Mouse (Mus musculus) heart, postnatal 0 days (tissue): ENCODE results near the gene Gm11444. TPM values are rescaled to one million over a fixed set of nuclear protein-coding genes. Genes with fewer than 3 reads are reported as not detected.

Experiments used
- ATAC-seq: fragments of 200-750 bp; cut with Nextera tagmentation; 2 replicates; pipeline ENCODE4 v1.8.0; 2017; ENCODE audit warnings: low read depth, moderate number of reproducible peaks, moderate library complexity; ENCODE audit not compliant: insufficient read depth
- DNase-seq: peaks from one replicate; pipeline ENCODE4 v3.0.0-alpha.2; 2016; ENCODE audit warnings: low spot score
- H3K27ac ChIP-seq: fragments of 300-500 bp; sonication (generic); 2 replicates; pipeline ENCODE4 v1.5.1; 2014; ENCODE audit warnings: low read depth, mild to moderate bottlenecking
- H3K27me3 ChIP-seq: fragments of 300-500 bp; sonication (generic); 2 replicates; pipeline ENCODE4 v1.6.1; 2014; ENCODE audit warnings: low read length, mixed read lengths; ENCODE audit not compliant: control insufficient read depth, insufficient read depth
- H3K36me3 ChIP-seq: fragments of 300-500 bp; sonication (generic); replicated peaks from 2 replicates; pipeline ENCODE4 v1.6.1; 2014; ENCODE audit warnings: low read length, mixed read lengths; ENCODE audit not compliant: control insufficient read depth, insufficient read depth
- H3K4me1 ChIP-seq: fragments of 300-500 bp; sonication (generic); 2 replicates; pipeline ENCODE4 v1.6.1; 2014; ENCODE audit warnings: antibody characterized with exemption; ENCODE audit not compliant: control insufficient read depth, insufficient read depth
- H3K4me2 ChIP-seq: fragments of 300-500 bp; sonication (generic); 2 replicates; pipeline ENCODE4 v1.6.1; 2014; ENCODE audit warnings: low read depth, mild to moderate bottlenecking, low read length, moderate library complexity
- H3K4me3 ChIP-seq: fragments of 300-500 bp; sonication (generic); 2 replicates; pipeline ENCODE4 v1.5.1; 2014; ENCODE audit warnings: low read depth, low read length
- H3K9ac ChIP-seq: fragments of 300-500 bp; sonication (generic); replicated peaks from 2 replicates; pipeline ENCODE4 v1.6.1; 2014; ENCODE audit warnings: low read depth, low read length, mixed read lengths
- H3K9me3 ChIP-seq: fragments of 300-500 bp; sonication (generic); replicated peaks from 2 replicates; pipeline ENCODE4 v1.6.1; 2016; ENCODE audit warnings: low read length; ENCODE audit not compliant: control insufficient read depth
- CTCF ChIP-seq: IDR thresholded peaks from 2 replicates; pipeline ENCODE4 v1.5.1; 2016; ENCODE audit warnings: antibody characterized with exemption, control low read depth, low read depth
- EP300 ChIP-seq: IDR thresholded peaks from 2 replicates; pipeline ENCODE4 v1.6.1; 2016; ENCODE audit warnings: antibody characterized with exemption, low read depth
- WGBS: fragments of 180-500 bp; shearing (Covaris S2); extraction: QIAGEN DNeasy Blood & Tissue Kit; methylation state at CpG from one replicate; pipeline ENCODE4 v1.1.7; 2014; 5-methylcytosine and 5-hydroxymethylcytosine counted together
- polyA plus RNA-seq: library from polyadenylated mRNA; unstranded; fragments of >200 nt; fragmentation: Nextera tagmentation; extraction: Ambion mirVana; gene quantifications from 2 replicates; pipeline ENCODE4 v1.2.1, GENCODE M21; 2015
- total RNA-seq: library from RNA; depleted of rRNA; stranded (reverse); fragments of >200 nt; gene quantifications from 2 replicates; pipeline ENCODE4 v1.2.3, GENCODE M21; 2014; ENCODE audit warnings: low replicate concordance

The Gm11444 gene
- total and polyA plus RNA-seq, 2 experiments from 2014 or later = not detected

GRCm38 (mm10) chr11:85837648-85838423 lies 12.3 kb downstream of the Gm11444 start:
- Histone ChIP-seq H3K4me3 (peak overlapping the region; percentile 46), H3K9me3 (no peaks in the 10 kb centered on the region), H3K27me3 (peaks cover 93% of the 10 kb centered on the region), H3K4me1 (peaks cover 9% of the 10 kb centered on the region; the same call in 1 of the 2 replicates), H3K36me3 (no peaks in the 10 kb centered on the region), H3K4me2 (peak overlapping the region; percentile 60), H3K9ac (peak overlapping the region; percentile 14; the same call in 1 of the 2 replicates), H3K27ac (no peak overlapping the region)
- WGBS = 9% methylated on average over 60 of the region's 67 CpGs
- DNase-seq (no peak), ATAC-seq (0 out of 2 replicates have a peak, but pooled peaks have one; percentile 7)
- TF ChIP-seq CTCF (no peak), EP300 (no peak)

GRCm38 (mm10) chr11:85837291-85837647 lies 12.9 kb downstream of the Gm11444 start:
- 9% methylated on average over 18 of the region's 18 CpGs for WGBS
- TF ChIP-seq CTCF = no peak
- TF ChIP-seq EP300 = no peak
- no peaks in the 10 kb centered on the region for H3K9me3 ChIP-seq
- peaks cover 92% of the 10 kb centered on the region for H3K27me3 ChIP-seq
- H3K4me1 ChIP-seq = peaks cover 5% of the 10 kb centered on the region; the same call in 1 of the 2 replicates
- ATAC-seq (no peak), DNase-seq (no peak)
- H3K4me3 ChIP-seq = peak overlapping the region; percentile 46
- H3K9ac ChIP-seq = 0 out of 2 replicates have a peak overlapping the region, but pooled peaks have one; percentile 14
- no peak overlapping the region for H3K27ac ChIP-seq
- H3K36me3 ChIP-seq = no peaks in the 10 kb centered on the region
- H3K4me2 ChIP-seq = peak overlapping the region; percentile 60

GRCm38 (mm10) chr11:85836523-85837290 lies 13.4 kb downstream of the Gm11444 start:
- Histone ChIP-seq H3K4me1 (peaks cover 8% of the 10 kb centered on the region; the same call in 1 of the 2 replicates), H3K9ac (0 out of 2 replicates have a peak overlapping the region, but pooled peaks have one; percentile 14), H3K27ac (no peak overlapping the region), H3K36me3 (no peaks in the 10 kb centered on the region), H3K27me3 (peaks cover 93% of the 10 kb centered on the region), H3K4me2 (peak overlapping the region; percentile 60), H3K9me3 (no peaks in the 10 kb centered on the region), H3K4me3 (peak overlapping the region; percentile 46)
- DNase-seq (no peak), ATAC-seq (no peak)
- WGBS = 24% methylated on average over 32 of the region's 32 CpGs
- TF ChIP-seq CTCF = no peak
- no peak for TF ChIP-seq EP300

- Histone ChIP-seq H3K4me1 (peaks cover 8% of the 10 kb centered on the region; the same call in 1 of the 2 replicates), H3K36me3 (no peaks in the 10 kb centered on the region), H3K4me2 (peak overlapping the region; percentile 60; the same call in 1 of the 2 replicates), H3K27me3 (peaks cover 93% of the 10 kb centered on the region), H3K27ac (no peak overlapping the region), H3K9ac (no peak overlapping the region), H3K4me3 (peak overlapping the region; percentile 46), H3K9me3 (no peaks in the 10 kb centered on the region)
- DNase-seq (no peak), ATAC-seq (no peak)
- 45% methylated on average over 16 of the region's 16 CpGs for WGBS
- no peak for TF ChIP-seq CTCF
- no peak for TF ChIP-seq EP300
Observed at GRCm38 (mm10) chr11:85835753-85836522, 14.2 kb downstream of the Gm11444 start.
